Mouse (Mus musculus) embryonic stem cell, embryonic (primary cell): Measurements from ENCODE around the gene Pitpna.

ENCODE experiments used
- CTCF ChIA-PET, 4 experiments: fragments of 300-600 bp in 2 of 4; fragments of 350-600 bp in 2 of 4; sonication (Branson Sonifier 250); formaldehyde crosslinking; loops; one replicate each; lab custom pipeline; 2022; ENCODE audit warnings: inconsistent platforms in 2 of 4; lab: Charles Lee
- POLR2A ChIA-PET, 4 experiments: fragments of 300-600 bp in 2 of 4; fragments of 350-600 bp in 2 of 4; sonication (Branson Sonifier 250); formaldehyde crosslinking; loops; one replicate each; lab custom pipeline; 2022; ENCODE audit warnings: antibody characterized with exemption in 4 of 4, inconsistent platforms in 1 of 4; lab: Charles Lee

Pitpna gene

GRCm38 (mm10) chr11:75557142-75557541, 30.8 kb upstream of the Pitpna start:
- ChIA-PET CTCF (interaction anchor here (0.6 to 5.9 kb wide), 10 partner anchors 17 to 121 kb away, joined by 3 to 39 read pairs (median 4); partner anchors contain the start of genes Rilp (in 1 of the 4) and Slc43a2 (in 1 of the 4)), POLR2A (interaction anchor here in 3 of 4 experiments (0.6 to 2.1 kb wide), 10 partner anchors 11 to 387 kb away, joined by 3 to 10 read pairs (median 3); partner anchors contain the start of genes Pitpna (in 1 of the 3), Rilp (in 1 of the 3), Tlcd2 (in 1 of the 3) and Wdr81 (in 1 of the 3))

- POLR2A ChIA-PET, result interaction anchor here in 3 of 4 experiments (0.5 to 2.1 kb wide), 14 partner anchors 10 to 970 kb away, joined by 3 to 12 read pairs (median 4); partner anchors contain the start of genes Slc43a2 (in 3 of the 3), Tlcd2 (in 2 of the 3), Pitpna (in 1 of the 3) and Rilp (in 1 of the 3)
- CTCF ChIA-PET, result interaction anchor here (0.5 to 5.9 kb wide), 20 partner anchors 13 to 167 kb away, joined by 3 to 39 read pairs (median 3); partner anchors contain the start of genes Rilp (in 2 of the 4), Inpp5k (in 1 of the 4) and Slc43a2 (in 1 of the 4)
Measured at GRCm38 (mm10) chr11:75558101-75558500, 29.8 kb upstream of the Pitpna start.

GRCm38 (mm10) chr11:75559870-75560504, 27.9 kb upstream of the Pitpna start:
- POLR2A ChIA-PET, result interaction anchor here in 2 of 4 experiments (0.6 to 1.7 kb wide), 8 partner anchors 8 to 114 kb away, joined by 3 to 5 read pairs (median 3); no protein-coding TSS in a partner anchor
- CTCF ChIA-PET, result interaction anchor here in 2 of 4 experiments (0.7 to 5.9 kb wide), 4 partner anchors 13 to 157 kb away, joined by 3 to 39 read pairs (median 3); partner anchors contain the start of gene Slc43a2 (in 1 of the 2)

GRCm38 (mm10) chr11:75560530-75561409, 27.1 kb upstream of the Pitpna start:
- ChIA-PET CTCF (interaction anchor here in 2 of 4 experiments (0.7 to 5.9 kb wide), 3 partner anchors 12 to 29 kb away, joined by 3 to 39 read pairs (median 3); partner anchors contain the start of gene Slc43a2 (in 1 of the 2)), POLR2A (interaction anchor here in 3 of 4 experiments (0.6 to 1.7 kb wide), 12 partner anchors 8 to 45 kb away, joined by 3 to 5 read pairs (median 3); partner anchors contain the start of gene Pitpna (in 1 of the 3))

GRCm38 (mm10) chr11:75561410-75561791, 26.5 kb upstream of the Pitpna start:
- CTCF ChIA-PET, result no interaction called here
- POLR2A ChIA-PET, result interaction anchor here in 3 of 4 experiments (0.6 to 1.6 kb wide), 7 partner anchors 9 to 44 kb away, joined by 3 to 5 read pairs (median 3); partner anchors contain the start of gene Pitpna (in 1 of the 3)

- ChIA-PET CTCF (interaction anchor here in 3 of 4 experiments (0.6 to 3.3 kb wide), 5 partner anchors 11 to 940 kb away, joined by 3 to 10 read pairs (median 4); no protein-coding TSS in a partner anchor), POLR2A (interaction anchor here in 2 of 4 experiments (1.1 to 2.0 kb wide), 6 partner anchors 10 to 62 kb away, joined by 3 to 8 read pairs (median 4); no protein-coding TSS in a partner anchor)
Measured at GRCm38 (mm10) chr11:75562840-75563239, 25.1 kb upstream of the Pitpna start.

GRCm38 (mm10) chr11:75563851-75564548, 23.9 kb upstream of the Pitpna start:
- ChIA-PET POLR2A (interaction anchor here in 2 of 4 experiments (0.8 to 2.0 kb wide), 9 partner anchors 9 to 99 kb away, joined by 3 to 8 read pairs (median 4); no protein-coding TSS in a partner anchor), CTCF (interaction anchor here in 2 of 4 experiments (2.0 to 3.3 kb wide), 2 partner anchors 10 to 34 kb away, joined by 6 to 10 read pairs; no protein-coding TSS in a partner anchor)

GRCm38 (mm10) chr11:75565849-75566248, 22.0 kb upstream of the Pitpna start:
- ChIA-PET CTCF (interaction anchor here in 2 of 4 experiments (0.6 to 1.5 kb wide), 3 partner anchors 10 to 55 kb away, joined by 3 to 4 read pairs (median 3); no protein-coding TSS in a partner anchor), POLR2A (interaction anchor here in 3 of 4 experiments (0.5 to 2.1 kb wide), 7 partner anchors 10 to 55 kb away, joined by 3 to 5 read pairs (median 4); partner anchors contain the start of gene Pitpna (in 1 of the 3))

- ChIA-PET POLR2A (interaction anchor here in 2 of 4 experiments (0.9 to 2.1 kb wide), 4 partner anchors 21 to 56 kb away, joined by 3 to 5 read pairs (median 4); partner anchors contain the start of gene Pitpna (in 1 of the 2)), CTCF (interaction anchor here in 2 of 4 experiments (0.6 to 1.5 kb wide), 3 partner anchors 9 to 56 kb away, joined by 3 to 4 read pairs (median 3); no protein-coding TSS in a partner anchor)
Measured at GRCm38 (mm10) chr11:75566276-75567196, 21.4 kb upstream of the Pitpna start.

GRCm38 (mm10) chr11:75567346-75568114, 20.4 kb upstream of the Pitpna start:
- POLR2A ChIA-PET, result interaction anchor here in 1 of 4 experiments (1.7 kb wide), 1 partner anchor 10 kb away, joined by 5 read pairs; no protein-coding TSS in a partner anchor
- CTCF ChIA-PET, result interaction anchor here in 2 of 4 experiments (0.7 to 1.5 kb wide), 2 partner anchors 10 to 57 kb away, joined by 3 to 4 read pairs; no protein-coding TSS in a partner anchor

- CTCF ChIA-PET, result interaction anchor here in 1 of 4 experiments (0.7 kb wide), 1 partner anchor 10 kb away, joined by 4 read pairs; no protein-coding TSS in a partner anchor
- POLR2A ChIA-PET, result interaction anchor here in 1 of 4 experiments (1.7 kb wide), 1 partner anchor 10 kb away, joined by 5 read pairs; no protein-coding TSS in a partner anchor
Measured at GRCm38 (mm10) chr11:75568115-75568511, 19.8 kb upstream of the Pitpna start.

GRCm38 (mm10) chr11:75568962-75569361, 18.9 kb upstream of the Pitpna start:
- ChIA-PET CTCF (no interaction called here), POLR2A (interaction anchor here in 1 of 4 experiments (1.7 kb wide), 1 partner anchor 11 kb away, joined by 5 read pairs; no protein-coding TSS in a partner anchor)

GRCm38 (mm10) chr11:75570375-75571125, 17.3 kb upstream of the Pitpna start:
- ChIA-PET CTCF (interaction anchor here in 2 of 4 experiments (0.6 to 4.9 kb wide), 3 partner anchors 39 to 590 kb away, joined by 3 to 49 read pairs (median 3); partner anchors contain the start of gene Slc43a2 (in 1 of the 2)), POLR2A (interaction anchor here in 2 of 4 experiments (0.7 to 1.3 kb wide), 3 partner anchors 9 to 60 kb away, joined by 3 to 4 read pairs (median 3); no protein-coding TSS in a partner anchor)
